Comparison of ENCODE assay signal across 19 mouse cellular contexts in the genomic region with DNA sequence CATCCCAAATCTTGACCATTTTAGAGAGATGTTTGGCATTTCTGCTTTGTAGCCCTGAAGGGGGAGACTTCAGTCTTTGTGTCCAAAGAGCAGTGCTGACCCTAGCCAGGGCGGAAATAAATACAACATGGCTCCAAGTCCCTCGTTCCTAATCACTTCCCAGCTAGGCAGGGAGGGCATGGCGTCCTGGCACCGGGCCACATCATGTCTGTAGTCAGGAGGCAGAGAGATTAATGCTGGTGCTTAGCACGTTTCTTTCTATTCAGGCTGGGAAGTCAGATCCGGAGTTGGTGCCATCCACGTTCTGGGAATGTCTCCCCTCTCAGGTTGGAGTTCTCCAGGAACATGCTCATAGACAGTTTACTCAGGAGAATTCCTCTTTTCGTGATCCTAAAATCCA.
DNase-seq lines count a peak whose midpoint lies in the region; TF ChIP-seq lines count a peak whose summit lies in the region.
"Had no signal": no experiment of that assay in that cellular context is flagged by ENCODE, and none has a peak within 500 bp of the region (broad histone marks: within the 10 kb centered on the region; RNA-seq: fewer than 3 reads in every experiment).

No protein-coding gene starts in this region.

- no peak for TF ChIP-seq POLR2A in cerebellum, adult 2 months (IDR thresholded peaks at IDR 0.05; ENCODE audit: borderline replicate concordance, insufficient read depth, low read length)

- H3K27me3 ChIP-seq in cerebellum, adult 2 months (ENCODE audit: control insufficient read depth, insufficient read depth, low read length): no peaks in the 10 kb centered on the region; the same call in 1 of the 2 replicates
- H3K27me3 ChIP-seq: CH12.LX; forebrain, embryonic 13.5 days; hindbrain, embryonic 12.5 days had no signal

- no peak overlapping the region for H3K27ac ChIP-seq in cerebellum, adult 2 months (ENCODE audit: insufficient read depth, low read length)
- H3K27ac ChIP-seq: forebrain, embryonic 13.5 days; hindbrain, embryonic 12.5 days; kidney, embryonic 15.5 days; liver, embryonic 14.5 days had no signal

- H3K4me3 ChIP-seq in cerebellum, adult 2 months (replicated peaks; ENCODE audit: insufficient read depth, low read depth, low read length): no peak overlapping the region
- H3K4me3 ChIP-seq: forebrain, embryonic 13.5 days; hindbrain, embryonic 12.5 days; kidney, embryonic 15.5 days had no signal

- 40% methylated on average over 8 of the region's 8 CpGs for whole genome bisulfite sequencing in cerebellum, adult 2 months

- H3K4me1 ChIP-seq in cerebellum, adult 2 months (ENCODE audit: control insufficient read depth, insufficient read depth, low read length): no peaks in the 10 kb centered on the region

- no peak for TF ChIP-seq CTCF in cerebellum, adult 2 months (IDR thresholded peaks at IDR 0.05; ENCODE audit: borderline replicate concordance, insufficient read depth, low read depth, low read length)

- DNase-seq in adrenal gland, postnatal 10 days: peak; percentile 20
- DNase-seq in adrenal gland, adult (ENCODE audit: inconsistent age in 2 of 2, low spot score in 1 of 2): no peak
- DNase-seq in cerebellum, postnatal 14 days: peak; percentile 40 to 64
- no peak for DNase-seq in cerebellum, adult 2 months
- DNase-seq in kidney, postnatal 4 days: peak; percentile 27
- DNase-seq in kidney, adult 11 months: no peak
- peak; percentile 11 to 37 for DNase-seq in lung, postnatal 4 days
- no peak for DNase-seq in lung, adult 18-20 months
- DNase-seq: cerebellum, adult 11-12 months; cerebellum, postnatal 36 days; gastrocnemius, postnatal 10 days; heart, postnatal 14 days; layer of hippocampus, postnatal 36 days; liver had no signal

Comparison
In these comparisons a context has a peak if more than half of its experiments do, and no peak if none do; other contexts are left out.
1. DNase-seq: peak in adrenal gland, postnatal 10 days (single experiment), cerebellum, postnatal 14 days (2 of 2), kidney, postnatal 4 days (2 of 2) and lung, postnatal 4 days (2 of 2); none in adrenal gland, adult (0 of 2), cerebellum, adult 2 months (0 of 2), kidney, adult 11 months (single experiment) and lung, adult 18-20 months (0 of 2).